In the genomic region with DNA sequence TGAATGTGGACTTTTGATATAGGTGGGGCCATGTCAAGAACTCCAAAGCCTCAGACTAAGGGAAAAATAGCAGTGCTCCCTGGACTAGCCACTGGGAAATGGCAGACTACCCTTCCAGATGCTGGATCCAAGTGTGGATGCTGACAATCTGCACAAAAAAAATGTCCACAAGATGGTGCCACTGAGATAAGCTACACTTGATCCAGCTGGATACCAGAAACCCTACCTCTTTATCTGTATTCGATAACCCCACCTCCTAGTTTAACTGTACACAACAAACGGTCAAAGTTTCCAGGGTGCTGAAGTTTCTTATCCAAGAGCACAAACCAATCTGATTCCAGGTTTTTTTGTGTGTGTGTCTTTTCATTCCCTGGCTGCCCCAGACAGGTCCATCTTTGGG, we compare ENCODE assay signal across 9 mouse cellular contexts. TPM values are rescaled to one million over a fixed set of nuclear protein-coding genes. Genes with fewer than 3 reads are reported as not detected.
A peak's percentile ranks its signal among the peaks of the same experiment; 100 is the strongest.
DNase-seq lines count a peak whose midpoint lies in the region.
"Had no signal": no experiment of that assay in that cellular context is flagged by ENCODE, and none has a peak within 500 bp of the region (broad histone marks: within the 10 kb centered on the region; RNA-seq: fewer than 3 reads in every experiment).

No protein-coding gene starts in this region.

- peak; percentile 9 for DNase-seq in adrenal gland, postnatal 14 days
- no peak for DNase-seq in adrenal gland, adult 18-20 months (ENCODE audit: low spot score in 2 of 2)
- peak; percentile 8 for DNase-seq in layer of hippocampus, adult 9-11 months
- no peak for DNase-seq in layer of hippocampus, postnatal 36 days
- peak; percentile 17 for DNase-seq in c-Kit-positive CD71-negative TER-119-negative erythroid progenitor cells, embryonic 14.5 days (ENCODE audit: low read depth)
- peak; percentile 27 for DNase-seq in lung, postnatal 10 days
- no peak for DNase-seq in right cerebral cortex, postnatal 10 days (ENCODE audit: low spot score in 2 of 2)
- DNase-seq in spleen, postnatal 4 days (ENCODE audit: low spot score in 2 of 2), result no peak

RNA-seq across cellular contexts. Expression of a gene that starts 44.7 kb away (rescaled TPM):
- total RNA-seq in adrenal gland, postnatal 14 days (2021), result 31.5 and 39.8 TPM in 2 replicates
- total RNA-seq in adrenal gland, adult 18-20 months (2021), result 10 to 100 TPM; 33.4 to 44.0 TPM
- total RNA-seq in layer of hippocampus, postnatal 36 days (2021), result 10 to 100 TPM; 32.6 to 33.5 TPM

RNA-seq across cellular contexts. Expression of a gene that starts 55.0 kb away (rescaled TPM):
- total RNA-seq in adrenal gland, postnatal 14 days (2021), result 0.59 and 0.68 TPM in 2 replicates
- total RNA-seq in adrenal gland, adult 18-20 months (2021), result 1 to 10 TPM in 1 of 2 experiments, under 1 TPM in 1; 0.38 to 1.2 TPM
- total RNA-seq in layer of hippocampus, postnatal 36 days (2021), result 1 to 10 TPM; 1.5 to 1.7 TPM
- total RNA-seq: neutrophil, adult 5-6 weeks had no signal

Comparison
In these comparisons a context has a peak if more than half of its experiments do, and no peak if none do; other contexts are left out.
1. DNase-seq: peak in adrenal gland, postnatal 14 days (single experiment), layer of hippocampus, adult 9-11 months (single experiment), c-Kit-positive CD71-negative TER-119-negative erythroid progenitor cells, embryonic 14.5 days (single experiment) and lung, postnatal 10 days (single experiment); none in adrenal gland, adult 18-20 months (0 of 2), layer of hippocampus, postnatal 36 days (0 of 2), right cerebral cortex, postnatal 10 days (0 of 2) and spleen, postnatal 4 days (0 of 2).